Mouse (Mus musculus): ENCODE results near the gene Rpl27. TPM values are rescaled to one million over a fixed set of nuclear protein-coding genes. Genes with fewer than 3 reads are reported as not detected.

Rpl27 gene
- polyA plus RNA-seq (2015; fragmentation: Nextera tagmentation; extraction: Ambion mirVana), result 267 and 271 TPM in 2 replicates

GRCm38 (mm10) chr11:101442127-101442693, at the start of gene Rpl27:
Rpl27 (plus strand) TSS chr11:101442298.

GRCm38 (mm10) chr11:101417101-101417855, 24.8 kb upstream of the Rpl27 start, which contains the start of gene Aarsd1:
Aarsd1 (minus strand) TSS chr11:101417615.

GRCm38 (mm10) chr11:101424105-101424851, 17.8 kb upstream of the Rpl27 start, which contains the start of gene Gm27029:
Gm27029 (minus strand) TSS chr11:101424796.

GRCm38 (mm10) chr11:101424925-101425813, 16.9 kb upstream of the Rpl27 start, which contains the start of the genes Rundc1 and Ptges3l:
Rundc1 (plus strand) TSS chr11:101425085.
Ptges3l (minus strand) TSS chr11:101425333.

GRCm38 (mm10) chr11:101448274-101448746, 6.2 kb downstream of the Rpl27 start, which contains the start of gene Ifi35:
Ifi35 (plus strand) TSS chr11:101448407.

GRCm38 (mm10) chr11:101464211-101465100, 22.4 kb downstream of the Rpl27 start, which contains the start of gene Rnd2:
Rnd2 (plus strand) TSS chr11:101464999.

GRCm38 (mm10) chr11:101465869-101466551, 23.9 kb downstream of the Rpl27 start, which contains the start of gene Vat1:
Vat1 (minus strand) TSS chr11:101466230.

Small RNAs within 50 kb of the gene (microRNA-seq; reads per million reads assigned to microRNA genes)
- gene Mir6929, result not detected

Other genes with a start within 250 kb of the Rpl27 start
- gene Ezh1, start 215.8 kb upstream of the Rpl27 start, polyA plus RNA-seq (2015; fragmentation: Nextera tagmentation; extraction: Ambion mirVana), result 10.8 and 11.8 TPM in 2 replicates
- gene Ramp2, start 196.3 kb upstream of the Rpl27 start, polyA plus RNA-seq (2015; fragmentation: Nextera tagmentation; extraction: Ambion mirVana), result 49.3 and 59.1 TPM in 2 replicates
- gene Vps25, start 188.6 kb upstream of the Rpl27 start, polyA plus RNA-seq (2015; fragmentation: Nextera tagmentation; extraction: Ambion mirVana), result 102 and 109 TPM in 2 replicates
- gene Wnk4, start 181.7 kb upstream of the Rpl27 start, polyA plus RNA-seq (2015; fragmentation: Nextera tagmentation; extraction: Ambion mirVana), result 1.3 and 2.3 TPM in 2 replicates
- 0.35 and 0.41 TPM in 2 replicates for gene Cntd1, start 163.3 kb upstream of the Rpl27 start, polyA plus RNA-seq (2015; fragmentation: Nextera tagmentation; extraction: Ambion mirVana)
- gene Coa3, start 163.2 kb upstream of the Rpl27 start, polyA plus RNA-seq (2015; fragmentation: Nextera tagmentation; extraction: Ambion mirVana), result 170 and 173 TPM in 2 replicates
- gene Becn1, start 140.0 kb upstream of the Rpl27 start, polyA plus RNA-seq (2015; fragmentation: Nextera tagmentation; extraction: Ambion mirVana), result 107 and 110 TPM in 2 replicates
- gene Psme3, start 126.1 kb upstream of the Rpl27 start, polyA plus RNA-seq (2015; fragmentation: Nextera tagmentation; extraction: Ambion mirVana), result 61.2 and 66.0 TPM in 2 replicates
- gene Aoc2, start 117.2 kb upstream of the Rpl27 start, polyA plus RNA-seq (2015; fragmentation: Nextera tagmentation; extraction: Ambion mirVana), result 0.31 and 0.41 TPM in 2 replicates
- 16.2 and 16.9 TPM in 2 replicates for gene Aoc3, start 111.7 kb upstream of the Rpl27 start, polyA plus RNA-seq (2015; fragmentation: Nextera tagmentation; extraction: Ambion mirVana)
- 0.23 TPM in 2 replicates for gene G6pc, start 74.7 kb upstream of the Rpl27 start, polyA plus RNA-seq (2015; fragmentation: Nextera tagmentation; extraction: Ambion mirVana)
- 22.9 and 26.4 TPM in 2 replicates for gene Aarsd1, start 24.7 kb upstream of the Rpl27 start, polyA plus RNA-seq (2015; fragmentation: Nextera tagmentation; extraction: Ambion mirVana)
- 4.0 and 5.9 TPM in 2 replicates for gene Gm27029, start 17.5 kb upstream of the Rpl27 start, polyA plus RNA-seq (2015; fragmentation: Nextera tagmentation; extraction: Ambion mirVana)
- 10.5 and 11.5 TPM in 2 replicates for gene Rundc1, start 17.2 kb upstream of the Rpl27 start, polyA plus RNA-seq (2015; fragmentation: Nextera tagmentation; extraction: Ambion mirVana)
- gene Ptges3l, start 17.0 kb upstream of the Rpl27 start, polyA plus RNA-seq (2015; fragmentation: Nextera tagmentation; extraction: Ambion mirVana), result 20.4 and 24.3 TPM in 2 replicates
- 35.7 and 39.5 TPM in 2 replicates for gene Ifi35, start 6.1 kb downstream of the Rpl27 start, polyA plus RNA-seq (2015; fragmentation: Nextera tagmentation; extraction: Ambion mirVana)
- gene Rnd2, start 22.7 kb downstream of the Rpl27 start, polyA plus RNA-seq (2015; fragmentation: Nextera tagmentation; extraction: Ambion mirVana), result 7.1 and 8.2 TPM in 2 replicates
- gene Vat1, start 23.9 kb downstream of the Rpl27 start, polyA plus RNA-seq (2015; fragmentation: Nextera tagmentation; extraction: Ambion mirVana), result 80.4 and 88.7 TPM in 2 replicates
- gene Brca1, start 109.7 kb downstream of the Rpl27 start, polyA plus RNA-seq (2015; fragmentation: Nextera tagmentation; extraction: Ambion mirVana), result 2.2 and 2.7 TPM in 2 replicates
- 36.2 and 36.7 TPM in 2 replicates for gene Nbr1, start 109.9 kb downstream of the Rpl27 start, polyA plus RNA-seq (2015; fragmentation: Nextera tagmentation; extraction: Ambion mirVana)
- 16.5 and 19.3 TPM in 2 replicates for gene Tmem106a, start 139.9 kb downstream of the Rpl27 start, polyA plus RNA-seq (2015; fragmentation: Nextera tagmentation; extraction: Ambion mirVana)
- not detected in 2 replicates for gene Gm11634, start 157.0 kb downstream of the Rpl27 start, polyA plus RNA-seq (2015; fragmentation: Nextera tagmentation; extraction: Ambion mirVana)
- gene Rdm1, start 184.9 kb downstream of the Rpl27 start, polyA plus RNA-seq (2015; fragmentation: Nextera tagmentation; extraction: Ambion mirVana), result 23.8 and 26.2 TPM in 2 replicates
- 31.7 and 40.2 TPM in 2 replicates for gene Arl4d, start 223.2 kb downstream of the Rpl27 start, polyA plus RNA-seq (2015; fragmentation: Nextera tagmentation; extraction: Ambion mirVana)